Mouse (Mus musculus): ENCODE measurements at regions not wholly inside any gene's neighbourhood (a gene's known extent, or its start where the extent isn't known, plus 50 kb on each side); places are given as distances from the start of the nearest gene placed in this dataset.

GRCm38 (mm10) chr12:105274866-105275265 lies 52.3 kb upstream of the Tcl1 start:
- DNase-seq: peak; percentile 74

DNA sequence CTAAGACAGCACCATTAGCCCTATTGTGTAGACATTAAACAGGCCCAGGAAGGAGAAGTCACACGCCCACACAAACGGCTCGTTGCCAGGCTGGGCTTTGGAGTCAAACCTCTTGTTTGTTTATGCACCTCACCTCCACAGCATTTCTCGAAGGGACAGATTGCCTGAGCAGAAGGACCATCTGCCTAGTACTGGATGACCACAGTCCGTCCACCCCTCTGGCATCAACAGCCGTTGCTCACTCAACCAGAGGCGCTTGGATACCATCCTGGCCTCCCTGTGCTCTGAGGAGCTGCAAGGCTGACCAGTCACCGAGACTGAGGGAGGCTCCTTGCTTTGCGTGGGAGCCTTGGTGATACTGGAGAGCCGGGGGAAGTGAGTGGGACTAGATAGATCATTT lies 53.6 kb upstream of the Tunar start:
- DNase-seq: peak; percentile 74

DNA sequence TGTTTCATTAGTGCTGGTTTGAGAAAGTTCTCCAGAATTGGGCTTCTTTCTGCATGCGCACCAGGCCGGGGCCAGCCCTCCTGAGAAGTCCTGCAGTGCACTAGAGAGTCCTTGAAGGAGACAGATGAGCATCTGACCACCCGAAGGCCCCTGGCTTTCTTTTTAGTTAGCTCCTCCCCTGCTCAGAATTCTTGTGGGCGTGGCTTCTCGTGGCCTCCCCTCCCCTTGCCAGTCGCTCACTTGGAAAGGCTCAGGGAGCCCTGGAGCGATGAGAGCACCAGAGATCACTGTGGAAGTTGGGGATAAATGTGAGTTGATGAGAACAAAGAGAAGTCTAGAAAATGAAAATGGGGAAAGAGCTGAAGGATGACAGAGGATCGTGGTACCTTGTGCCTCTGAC lies 52.6 kb upstream of the Tunar start:
- no peak for DNase-seq

DNA sequence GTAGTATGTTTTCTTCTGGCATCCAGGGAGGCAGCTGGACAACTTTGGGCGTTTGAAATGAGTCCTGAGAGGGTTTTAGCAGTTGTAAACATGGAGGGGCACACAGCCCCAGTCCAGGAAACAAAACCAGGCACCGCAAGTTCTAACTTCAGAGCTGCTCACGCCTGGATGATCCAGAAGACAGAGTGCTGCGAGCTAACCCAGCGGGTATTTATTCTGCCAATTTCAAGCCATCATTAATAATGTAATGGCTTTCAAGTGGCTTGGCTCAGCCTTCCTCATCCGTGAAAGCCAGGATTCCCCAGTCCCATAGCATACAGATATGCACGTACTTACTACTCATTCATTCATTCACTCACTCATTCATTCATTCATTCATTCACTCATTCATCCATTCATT lies 51.6 kb upstream of the Tunar start:
- DNase-seq: no peak

All from cerebellum, adult 9-11 months (tissue).